Mouse (Mus musculus) heart, postnatal 36 days (tissue): ENCODE results near the gene Maml2. TPM values are rescaled to one million over a fixed set of nuclear protein-coding genes. Genes with fewer than 3 reads are reported as not detected.

Source experiments
- DNase-seq, 2 experiments: peaks; one replicate each; pipeline ENCODE4 v3.0.0; 2021 to 2022
- intact Hi-C: fragments of 180-260 bp; cut with DNase I; formaldehyde crosslinking; loops from one replicate; pipeline ENCODE4 v1.15.1; 2025
- total RNA-seq, 2 experiments: library from RNA; stranded (reverse); gene quantifications; 2 replicates each; pipeline ENCODE4 v1.2.3; 2021

The Maml2 gene
- total RNA-seq, 2 experiments from 2014 or later: 6.0 to 6.2 TPM

DNA sequence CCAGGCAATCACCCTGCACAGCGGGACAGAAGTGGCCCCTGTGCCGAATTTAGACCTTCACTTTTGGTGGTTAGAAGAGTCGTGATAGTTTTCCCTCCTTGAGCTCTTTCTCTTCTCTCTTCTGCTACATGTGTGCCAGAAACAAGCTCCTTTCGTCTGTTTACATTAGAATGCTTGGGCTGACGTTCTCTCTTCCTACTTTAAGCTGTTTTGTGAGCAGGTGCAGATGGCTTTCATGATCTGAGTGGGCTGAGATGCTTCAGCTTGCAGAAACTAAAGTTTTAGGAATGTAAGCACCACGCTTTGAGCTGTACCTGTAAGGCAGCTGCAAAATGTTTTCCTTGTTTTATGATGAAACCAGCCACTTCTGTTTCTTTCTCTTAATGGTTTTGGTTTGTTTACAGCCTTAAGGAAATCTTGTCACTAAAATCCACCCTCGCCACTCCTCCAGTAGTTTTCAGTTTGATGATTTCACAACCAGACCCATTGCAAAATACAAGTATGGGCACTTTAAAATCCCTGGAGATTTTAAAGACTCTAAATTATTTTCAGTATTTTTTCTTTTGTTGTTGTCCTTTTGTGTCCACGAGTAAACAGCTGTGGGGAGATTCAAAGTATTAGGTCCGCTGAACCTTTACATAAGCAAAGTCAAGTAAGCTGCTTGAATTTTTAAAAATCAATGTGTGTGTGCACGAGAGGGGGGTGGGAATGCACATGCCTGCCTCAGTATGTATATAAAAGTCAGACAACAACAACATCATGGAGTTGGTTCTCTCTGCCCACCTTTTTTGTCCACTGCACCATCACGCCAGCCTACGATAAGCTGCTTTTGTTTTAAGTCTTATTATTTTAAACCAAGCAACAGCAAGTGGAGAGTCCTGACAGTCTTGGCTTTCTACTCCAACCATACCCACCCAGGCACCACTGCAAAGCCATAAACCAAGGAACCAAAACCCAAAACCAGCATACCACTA lies 186.8 kb downstream of the Maml2 start:
- DNase-seq: no peak
- intact Hi-C loops: no loop called here

DNA sequence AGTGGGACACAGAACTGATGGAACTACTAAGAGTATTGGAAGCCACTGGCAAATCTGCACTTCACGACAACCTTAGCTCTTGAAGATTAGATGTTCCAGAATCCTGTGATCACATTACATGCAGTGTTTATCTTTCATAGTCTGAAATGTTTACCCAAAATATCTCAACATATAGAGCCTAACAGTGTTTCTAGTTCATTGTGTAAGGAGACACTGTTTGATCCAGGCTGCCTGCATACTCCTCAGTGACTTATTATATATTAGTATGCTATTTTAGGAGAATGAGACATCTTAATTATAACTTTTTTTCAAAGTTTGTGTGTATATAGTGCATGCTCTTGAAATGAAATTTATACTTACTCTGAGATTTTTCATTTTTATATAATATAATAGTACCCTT lies 188.2 kb downstream of the Maml2 start:
- intact Hi-C loops: no loop called here
- no peak for DNase-seq

DNA sequence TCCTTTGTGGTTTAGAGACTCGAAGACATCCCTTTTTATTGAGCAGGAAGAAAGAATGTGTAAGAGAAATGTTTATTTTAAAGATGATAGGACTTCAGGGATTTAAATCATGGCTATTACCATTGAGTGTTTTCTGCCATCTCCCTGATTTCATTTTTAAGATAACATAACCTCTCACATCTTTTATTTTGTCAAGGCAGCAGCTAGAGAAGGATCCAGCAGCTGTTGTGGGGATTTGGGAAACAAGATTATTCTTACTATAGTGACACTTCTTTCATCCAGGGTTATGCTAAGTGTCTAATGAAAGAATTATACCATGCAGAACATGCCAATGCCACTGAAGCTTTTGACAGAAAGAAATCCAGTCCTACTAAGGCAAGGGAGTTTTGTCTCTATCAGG lies 193.3 kb downstream of the Maml2 start:
- intact Hi-C loops: no loop called here

DNA sequence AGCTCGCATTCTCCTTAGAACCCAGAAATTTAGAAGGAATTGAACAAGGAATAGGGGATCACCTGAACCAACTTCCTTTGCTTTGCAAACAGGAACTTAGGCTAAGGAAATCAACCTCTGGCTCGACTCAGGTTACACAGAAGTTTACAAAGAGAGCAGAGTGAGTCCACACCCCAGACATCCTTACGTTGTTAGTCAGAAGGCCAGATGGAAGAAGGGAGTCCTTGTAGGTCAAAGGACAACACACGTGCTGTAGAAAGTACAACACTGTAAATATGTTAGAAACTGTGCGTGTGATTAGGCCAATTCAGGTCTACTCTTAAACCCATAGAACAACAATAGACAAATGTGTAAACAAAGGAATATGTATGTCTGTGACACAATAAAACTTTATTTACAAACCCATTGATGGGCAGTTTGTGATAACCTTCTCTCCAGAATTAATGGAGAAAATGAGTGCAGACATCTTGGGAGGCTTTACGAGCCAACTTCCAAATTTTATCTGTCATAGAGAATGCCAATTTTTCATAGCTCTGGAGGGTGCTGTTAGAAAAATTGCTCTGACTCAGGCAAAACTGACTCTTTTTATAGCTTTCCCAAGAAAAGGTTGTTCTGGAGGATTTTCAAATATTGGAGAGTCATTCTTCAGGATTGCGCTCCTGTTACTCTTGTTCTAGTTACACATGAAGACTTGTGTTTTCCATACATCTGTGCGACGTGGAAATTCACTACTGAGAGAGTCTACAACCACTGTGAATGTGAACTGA lies 194.3 kb downstream of the Maml2 start:
- intact Hi-C loops: no loop called here
- no peak for DNase-seq

More for the DNA sequence above, 193.3 kb downstream of the Maml2 start:
- DNase-seq: no peak

DNA sequence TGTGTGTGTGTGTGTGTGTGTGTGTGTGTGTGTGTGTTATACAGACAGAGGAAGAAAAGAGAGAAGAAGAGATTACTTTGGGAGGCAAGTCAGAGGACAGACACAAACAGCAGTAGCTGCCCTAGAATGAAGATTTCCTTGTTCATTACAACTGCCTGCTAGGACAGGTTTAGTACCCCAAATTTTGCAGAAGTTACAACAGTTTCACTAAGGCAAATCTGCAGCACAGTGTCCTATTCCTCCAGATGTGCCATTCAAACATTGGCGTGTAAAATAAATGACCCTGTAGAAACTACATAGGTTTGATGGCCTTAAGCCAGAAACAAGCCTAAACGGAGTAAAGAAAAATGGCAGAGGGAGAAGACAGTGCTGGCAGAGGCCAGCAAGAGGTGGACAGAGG lies 195.1 kb downstream of the Maml2 start:
- DNase-seq: no peak
- intact Hi-C loops: no loop called here

DNA sequence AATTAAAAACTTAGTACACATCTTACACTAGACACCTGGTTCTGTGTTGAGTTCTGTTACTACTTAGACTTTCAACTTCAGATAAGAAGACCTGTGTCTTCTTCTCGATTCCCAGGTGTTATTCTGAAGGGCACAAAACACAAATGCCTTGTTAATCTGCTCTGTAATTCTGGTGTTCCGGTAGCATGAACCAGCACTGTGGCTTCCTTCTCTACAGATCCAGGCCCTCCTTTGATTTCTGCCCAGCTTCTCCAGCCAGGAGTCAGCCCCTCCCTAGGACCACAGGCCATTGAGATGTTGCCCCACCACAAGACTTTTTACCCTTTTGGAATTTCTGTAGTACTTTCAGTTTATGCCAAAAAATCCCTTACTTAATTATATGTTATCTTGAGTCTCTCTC lies 196.0 kb downstream of the Maml2 start:
- intact Hi-C loops: no loop called here
- DNase-seq: no peak

DNA sequence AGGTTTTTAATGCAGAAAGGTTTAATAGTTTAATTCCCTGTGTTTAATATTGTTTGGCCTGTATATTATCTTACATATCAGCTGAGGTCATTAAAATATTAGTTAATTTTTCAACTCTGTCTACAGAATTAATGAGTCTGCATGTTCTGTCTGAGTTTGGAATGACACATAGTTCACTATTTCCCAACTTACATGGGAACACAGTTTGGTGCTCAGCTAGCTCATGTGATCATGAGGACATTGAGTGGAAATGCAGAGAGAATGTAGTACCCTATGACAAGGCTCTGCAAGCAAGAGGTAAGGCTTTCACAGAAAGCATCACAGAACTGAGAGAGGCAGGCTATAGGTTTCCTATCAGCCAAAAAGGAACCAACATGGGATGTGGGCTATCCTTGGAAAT lies 197.8 kb downstream of the Maml2 start:
- intact Hi-C loops: no loop called here
- DNase-seq: no peak

DNA sequence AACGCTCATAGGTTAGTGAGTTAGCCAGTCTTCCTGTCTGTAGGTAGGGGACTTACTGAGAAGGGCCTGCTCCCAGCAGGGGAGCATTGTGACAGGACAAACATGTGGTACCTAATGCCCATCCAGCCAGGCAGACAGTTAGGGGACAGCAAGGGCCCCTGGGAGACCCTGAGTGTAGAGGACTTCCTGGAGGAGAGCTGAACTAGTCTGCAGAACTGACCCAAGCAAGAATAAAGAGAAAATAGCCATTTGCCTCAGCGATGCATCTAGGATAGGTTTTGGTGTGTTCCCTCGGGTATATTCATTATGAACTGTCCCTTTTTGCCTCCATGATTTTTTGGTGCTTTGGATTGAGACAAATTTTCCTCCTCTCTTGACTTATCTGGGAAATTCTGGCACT lies 199.3 kb downstream of the Maml2 start:
- intact Hi-C loops: no loop called here
- DNase-seq: peak in 1 of 2 experiments; percentile 23

DNA sequence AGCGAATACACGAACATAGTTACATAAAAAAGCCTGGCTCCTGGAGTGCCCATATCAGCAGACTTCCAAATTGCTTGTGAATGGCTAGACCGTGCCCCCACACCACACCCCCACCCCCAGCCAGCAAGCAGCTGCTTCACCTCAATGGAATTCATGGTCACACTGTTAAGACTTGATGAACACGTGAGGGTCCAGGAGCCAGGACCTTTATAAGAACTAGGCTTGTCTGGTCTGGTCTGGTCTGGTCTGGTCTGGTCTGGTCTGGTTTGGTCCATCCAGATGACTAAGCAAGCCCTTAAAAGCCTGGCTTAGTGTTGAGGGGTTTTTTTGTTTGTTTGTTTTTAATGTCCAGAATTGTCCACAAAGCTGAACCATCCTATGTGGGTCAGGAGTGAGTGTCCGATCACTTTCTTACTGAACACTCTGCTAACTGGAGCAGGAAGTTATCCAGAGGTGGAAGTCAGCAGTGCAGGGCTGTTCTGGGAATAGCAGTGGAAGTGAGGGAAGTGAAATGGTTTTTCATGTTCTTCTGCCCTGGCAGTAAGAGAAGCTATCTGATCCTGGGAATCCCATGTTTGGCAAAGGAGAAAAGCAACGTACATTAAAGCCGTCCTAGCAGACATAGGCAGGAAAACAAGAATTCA lies 200.1 kb downstream of the Maml2 start:
- intact Hi-C loops: no loop called here
- DNase-seq: peak; percentile 23 to 43

DNA sequence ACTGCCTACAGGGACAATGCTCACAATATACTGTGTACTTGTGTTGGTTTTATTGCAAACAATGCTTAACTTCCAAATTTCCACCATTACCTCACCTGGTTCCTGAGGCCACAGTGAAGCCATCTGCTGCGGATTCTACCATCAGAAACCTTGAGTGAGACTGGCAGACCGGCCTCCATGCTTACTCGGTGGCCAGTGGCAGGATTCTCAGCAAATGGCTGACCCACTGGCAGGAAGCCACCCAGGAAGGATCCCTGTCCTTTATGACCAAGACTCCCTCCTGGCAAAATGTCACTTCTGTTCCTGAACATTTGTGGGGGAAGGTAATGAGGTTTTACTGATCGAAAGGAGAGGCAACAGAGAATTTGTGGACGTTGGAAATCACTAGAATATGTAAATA lies 202.3 kb downstream of the Maml2 start:
- intact Hi-C loops: no loop called here
- DNase-seq: no peak

DNA sequence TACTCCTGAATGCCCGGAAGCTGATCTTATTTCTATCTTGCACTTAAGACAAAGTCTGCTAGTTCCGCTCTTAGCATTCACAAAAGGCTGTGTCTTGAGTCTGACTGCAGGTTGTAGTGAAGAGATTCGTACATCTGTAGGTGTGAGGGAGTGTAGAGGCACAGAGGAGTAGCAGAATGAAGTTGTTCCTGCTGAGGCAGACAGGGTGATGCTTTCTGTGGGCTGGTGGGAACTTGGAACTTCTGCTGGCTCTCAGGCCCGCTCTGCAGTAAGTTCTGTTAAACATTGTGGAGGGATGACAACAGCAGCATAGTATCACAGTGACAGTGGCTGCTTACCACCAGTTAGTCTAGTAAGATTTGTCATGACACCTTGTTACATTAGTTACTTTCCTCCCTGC lies 207.3 kb downstream of the Maml2 start:
- no peak for DNase-seq
- intact Hi-C loops: no loop called here

DNA sequence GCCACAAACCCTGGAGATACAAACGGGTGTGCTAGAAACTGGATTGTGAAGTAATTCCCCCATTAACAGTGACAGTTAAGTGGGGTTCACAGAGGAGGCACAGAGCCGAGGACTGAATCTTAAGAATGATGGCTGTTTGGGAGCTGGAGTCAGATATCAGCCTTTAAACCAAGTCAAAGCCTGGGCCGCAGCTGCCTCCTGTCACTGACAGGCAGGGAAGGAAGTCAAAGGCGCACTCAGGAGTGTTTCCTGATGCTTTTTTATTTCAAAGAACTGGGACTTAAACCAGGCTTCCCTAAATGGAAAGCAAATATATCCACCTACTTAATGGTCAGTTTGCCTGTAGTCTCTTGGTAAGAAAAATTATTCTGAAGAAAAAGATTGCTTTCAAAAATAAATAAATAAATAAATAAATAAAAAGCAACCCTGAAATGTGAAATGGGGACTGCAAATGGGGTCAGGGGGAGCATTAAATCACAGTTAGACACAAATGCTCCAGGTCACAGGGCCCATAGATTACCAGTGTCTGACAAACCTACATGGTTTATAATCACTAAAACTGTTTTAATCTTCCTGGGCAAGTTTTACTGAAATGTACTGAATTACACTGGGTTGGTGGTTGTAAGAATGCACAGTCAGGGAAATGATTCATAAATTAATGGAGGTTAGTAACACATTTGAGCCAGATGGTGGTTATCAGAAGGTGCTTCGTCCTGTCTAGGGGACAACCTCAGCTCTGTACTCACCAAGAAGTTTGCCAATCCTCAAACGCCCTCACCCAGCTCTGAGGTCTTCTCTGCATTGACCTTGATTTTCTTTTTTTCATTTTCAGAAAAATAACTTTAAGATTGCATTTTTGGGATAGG lies 209.4 kb downstream of the Maml2 start:
- peak in 1 of 2 experiments; percentile 55 for DNase-seq
- intact Hi-C loops: no loop called here

DNA sequence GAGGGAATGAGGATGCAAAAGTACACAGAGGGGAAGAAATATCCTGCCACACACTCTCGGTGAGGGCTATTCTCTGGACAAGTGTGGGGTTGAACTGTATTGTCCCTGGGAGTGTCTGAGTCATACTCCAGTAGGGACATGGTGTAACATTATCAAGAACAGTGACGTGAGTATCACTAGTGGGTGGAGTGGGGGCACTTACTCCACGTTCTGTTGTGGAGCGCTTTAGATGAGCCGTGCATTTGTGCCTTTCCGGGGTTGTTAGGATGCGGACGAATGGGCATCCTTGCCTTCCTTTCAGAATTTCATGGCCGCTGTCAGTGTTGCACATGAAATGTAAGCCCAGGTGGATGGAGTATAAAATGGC lies 210.0 kb downstream of the Maml2 start:
- no peak for DNase-seq
- intact Hi-C loops: no loop called here

DNA sequence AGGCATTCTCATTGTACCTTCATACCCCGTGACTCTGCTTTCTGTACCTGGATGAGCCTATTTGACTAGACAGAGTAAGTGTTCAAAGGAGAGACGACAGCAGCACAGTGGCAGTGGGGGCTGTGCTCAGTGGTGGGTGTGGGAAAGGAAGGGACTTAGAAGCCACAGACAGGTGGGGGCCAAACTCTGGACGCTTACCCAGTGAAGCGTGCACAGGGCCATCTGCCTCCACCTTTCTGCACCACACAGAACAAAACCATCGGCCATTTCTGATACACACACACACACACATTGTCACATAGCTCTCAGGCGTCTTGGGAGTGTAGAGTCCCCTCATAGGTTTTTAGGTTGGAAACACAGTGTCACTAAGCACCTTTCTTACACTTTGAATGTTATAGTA lies 212.0 kb downstream of the Maml2 start:
- intact Hi-C loops: loop anchor here (2.0 kb wide), 1 partner anchor 213 kb away; the partner anchor contains the start of gene Maml2
- no peak for DNase-seq

DNA sequence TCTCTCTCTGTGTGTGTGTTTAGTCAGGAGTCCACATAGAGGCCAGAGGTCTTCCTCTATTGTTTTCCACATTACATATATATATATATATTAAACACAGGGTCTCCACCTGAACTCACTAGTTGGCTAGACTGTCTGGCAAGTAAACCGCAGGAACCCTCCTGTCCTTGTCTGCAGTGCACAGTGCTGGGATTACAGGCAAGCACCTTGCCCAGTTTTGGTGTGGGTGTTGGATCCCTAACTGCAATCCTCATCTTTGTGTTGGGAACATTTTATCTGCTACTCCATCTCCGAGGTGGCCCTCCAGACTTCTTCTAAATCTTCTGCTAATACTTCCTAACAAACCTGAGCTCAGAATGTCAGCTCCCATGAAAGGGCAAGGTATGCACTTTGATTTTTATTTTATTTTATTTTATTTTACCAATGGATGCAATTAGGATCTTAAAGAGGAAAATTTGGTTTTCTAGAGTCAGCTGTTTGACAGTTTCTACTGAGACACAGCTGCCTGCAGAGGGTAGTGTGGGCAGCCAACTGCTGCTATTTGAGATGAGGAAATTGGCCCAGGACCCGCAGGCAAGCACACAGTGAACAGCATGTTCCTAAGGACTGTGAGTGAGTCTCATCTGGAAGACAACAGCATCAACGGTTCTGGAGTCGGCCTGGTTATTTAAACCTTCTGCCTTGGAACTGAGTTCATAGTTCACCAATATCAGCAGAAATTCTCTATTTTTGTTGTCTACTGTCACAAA lies 213.0 kb downstream of the Maml2 start:
- peak; percentile 62 to 65 for DNase-seq
- intact Hi-C loops: loop anchor here (2.0 kb wide), 1 partner anchor 214 kb away; the partner anchor contains the start of gene Maml2

DNA sequence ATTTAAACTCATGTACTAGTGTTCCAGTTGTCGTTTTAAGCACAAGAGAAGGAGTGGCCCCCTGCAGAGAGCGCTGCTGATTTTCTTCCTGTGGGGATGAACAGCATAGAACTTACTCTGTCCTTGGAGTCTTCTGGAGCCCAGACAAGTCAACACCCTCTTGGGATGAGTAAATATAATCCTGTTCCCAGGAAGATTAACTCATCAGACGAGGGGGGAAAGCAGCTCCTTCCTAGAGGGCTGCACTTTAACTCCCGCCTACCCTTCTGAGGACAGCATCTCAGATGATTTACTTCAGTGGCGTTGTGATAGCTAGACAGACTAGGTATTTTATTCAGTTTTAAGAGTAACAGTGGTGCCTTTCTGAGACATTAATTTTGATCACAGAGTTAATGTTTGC lies 215.4 kb downstream of the Maml2 start:
- DNase-seq: peak in 1 of 2 experiments; percentile 35
- intact Hi-C loops: no loop called here

DNA sequence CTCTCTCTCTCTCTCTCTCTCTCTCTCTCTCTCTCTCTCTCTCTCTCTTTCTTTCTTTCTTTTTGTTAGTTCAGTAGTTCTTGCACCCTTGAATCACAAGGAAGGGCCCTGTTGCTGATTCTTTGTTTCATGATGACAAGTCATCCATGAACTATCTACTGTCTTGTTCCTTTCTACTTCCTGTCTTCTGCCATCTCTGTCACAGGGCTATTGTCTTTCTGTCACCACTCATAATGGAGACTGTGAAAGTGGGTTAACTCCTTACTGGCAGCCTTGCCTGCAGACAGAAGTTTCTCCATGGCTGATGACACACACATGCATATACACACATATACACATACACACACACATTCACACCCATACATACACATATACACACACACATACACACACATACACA lies 216.7 kb downstream of the Maml2 start:
- intact Hi-C loops: loop anchor here (2.0 kb wide), 1 partner anchor 138 kb away; no protein-coding TSS in a partner anchor
- DNase-seq: no peak

DNA sequence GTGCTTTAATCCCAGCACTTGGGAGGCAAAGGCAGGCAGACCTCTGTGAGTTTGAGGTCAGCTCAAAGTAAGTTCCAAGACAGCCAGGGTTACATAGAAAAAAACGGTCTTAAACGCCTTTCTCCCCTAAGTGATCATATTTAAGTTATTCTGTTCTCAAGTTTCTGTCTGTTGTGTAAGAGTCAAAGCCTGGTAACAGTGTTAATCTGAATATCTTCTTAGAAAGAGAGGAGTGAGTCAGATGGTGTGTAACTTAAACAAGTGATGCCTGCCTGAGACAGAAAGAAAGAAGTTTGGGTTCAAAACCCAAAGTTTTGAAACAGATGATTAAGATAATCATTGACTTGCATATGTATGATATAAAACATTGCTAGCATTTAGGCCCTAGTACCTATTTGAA lies 218.2 kb downstream of the Maml2 start:
- intact Hi-C loops: loop anchor here (2.0 kb wide), 1 partner anchor 137 kb away; no protein-coding TSS in a partner anchor

DNA sequence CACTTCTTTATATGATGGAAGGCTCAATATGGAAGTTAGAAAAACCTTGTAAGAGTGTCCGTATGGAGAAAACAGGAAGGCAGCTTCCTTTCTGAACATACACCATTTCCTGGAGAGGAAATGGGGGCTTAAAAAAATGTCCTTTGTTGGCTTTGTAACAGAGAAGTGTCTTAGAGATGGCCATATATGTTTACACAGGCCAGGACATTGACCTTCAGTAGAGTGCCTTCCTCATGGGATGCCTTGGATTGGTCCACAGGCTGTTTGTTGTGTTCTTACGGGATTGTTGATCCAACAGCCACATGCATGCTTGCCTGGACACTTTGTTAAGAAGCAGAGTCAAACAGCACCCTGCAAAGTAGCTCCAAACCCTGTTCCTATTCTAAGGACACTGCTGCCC lies 220.3 kb downstream of the Maml2 start:
- no peak for DNase-seq
- intact Hi-C loops: no loop called here

More for the DNA sequence above, 218.2 kb downstream of the Maml2 start:
- DNase-seq: no peak
